Mouse (Mus musculus) CH12F3 (cell line): ENCODE data around the gene Slc39a11.
"Not testable (repeated sequence)": the region's sequence is repeated elsewhere in the genome, so short reads cannot be mapped to it uniquely, and the experiment has no call there.

ENCODE experiments used
- in situ Hi-C: fragments of 300-500 bp; cut with MboI; formaldehyde crosslinking; loops from 2 replicates; pipeline ENCODE4 v1.14.3; 2020; ENCODE audit warnings: low sequenced_read_pairs

Slc39a11 gene

GRCm38 (mm10) chr11:113669711-113670110 lies 19.8 kb upstream of the Slc39a11 start:
- in situ Hi-C loops, result no loop called here

- in situ Hi-C loops, result no loop called here
These were observed 19.0 kb upstream of the Slc39a11 start for GRCm38 (mm10) chr11:113668857-113669256.

GRCm38 (mm10) chr11:113667704-113668103 lies 17.8 kb upstream of the Slc39a11 start:
- in situ Hi-C loops, result no loop called here

- in situ Hi-C loops, result no loop called here
These were observed 17.2 kb upstream of the Slc39a11 start for GRCm38 (mm10) chr11:113667122-113667521.

- in situ Hi-C loops, result no loop called here
These were observed 16.8 kb upstream of the Slc39a11 start for GRCm38 (mm10) chr11:113666648-113667047.

- in situ Hi-C loops, result no loop called here
These were observed 16.3 kb upstream of the Slc39a11 start for GRCm38 (mm10) chr11:113666205-113666604.

- in situ Hi-C loops, result no loop called here
These were observed 14.4 kb upstream of the Slc39a11 start for GRCm38 (mm10) chr11:113664279-113664678.

- in situ Hi-C loops, result no loop called here
These were observed 12.0 kb upstream of the Slc39a11 start for GRCm38 (mm10) chr11:113661835-113662351.

GRCm38 (mm10) chr11:113660940-113661339 lies 11.1 kb upstream of the Slc39a11 start:
- in situ Hi-C loops, result no loop called here

- in situ Hi-C loops, result not testable (repeated sequence)
These were observed 10.3 kb upstream of the Slc39a11 start for GRCm38 (mm10) chr11:113660213-113660612.

- in situ Hi-C loops, result no loop called here
These were observed 8.9 kb upstream of the Slc39a11 start for GRCm38 (mm10) chr11:113658763-113659162.

GRCm38 (mm10) chr11:113658319-113658718 lies 8.4 kb upstream of the Slc39a11 start:
- in situ Hi-C loops, result no loop called here

GRCm38 (mm10) chr11:113657221-113657620 lies 7.3 kb upstream of the Slc39a11 start:
- in situ Hi-C loops, result no loop called here

GRCm38 (mm10) chr11:113656511-113656932 lies 6.6 kb upstream of the Slc39a11 start:
- in situ Hi-C loops, result no loop called here

GRCm38 (mm10) chr11:113654561-113655270 lies 4.8 kb upstream of the Slc39a11 start:
- in situ Hi-C loops, result no loop called here

GRCm38 (mm10) chr11:113654105-113654504 lies 4.2 kb upstream of the Slc39a11 start:
- in situ Hi-C loops, result no loop called here

GRCm38 (mm10) chr11:113652516-113652915 lies 2.6 kb upstream of the Slc39a11 start:
- in situ Hi-C loops, result no loop called here

GRCm38 (mm10) chr11:113651907-113652273 lies 2.0 kb upstream of the Slc39a11 start:
- in situ Hi-C loops, result no loop called here

- in situ Hi-C loops, result no loop called here
These were observed 1.5 kb upstream of the Slc39a11 start for GRCm38 (mm10) chr11:113651206-113651906.

GRCm38 (mm10) chr11:113648690-113649352 lies 1.1 kb downstream of the Slc39a11 start, which contains the start of gene Cog1:
TSS of gene Cog1 (plus strand) at chr11:113649169.
- in situ Hi-C loops, result loop anchor here (10.0 kb wide), 2 partner anchors 354 to 474 kb away; no protein-coding TSS in a partner anchor

- in situ Hi-C loops, result loop anchor here (10.0 kb wide), 2 partner anchors 353 to 473 kb away; no protein-coding TSS in a partner anchor
These were observed 1.7 kb downstream of the Slc39a11 start for GRCm38 (mm10) chr11:113648152-113648551.
